Mouse (Mus musculus) heart, adult 2 months (tissue): ENCODE measurements around the gene Spata2l.

ENCODE experiments used
- CTCF ChIP-seq: fragments of 200-600 bp; IDR thresholded peaks from 2 replicates; pipeline ENCODE4 v1.8.1; 2022; ENCODE audit warnings: antibody characterized with exemption, mild to moderate bottlenecking, moderate library complexity
- EP300 ChIP-seq: fragments of 200-500 bp; IDR thresholded peaks from 2 replicates; pipeline ENCODE4 v1.6.1; 2011; ENCODE audit warnings: low read depth, low read length, control low read depth; ENCODE audit not compliant: insufficient read depth
- POLR2A ChIP-seq: fragments of 200-500 bp; IDR thresholded peaks from 2 replicates; pipeline ENCODE4 v1.6.1; 2011; ENCODE audit warnings: mild to moderate bottlenecking, low read depth, low read length, control low read depth; ENCODE audit not compliant: insufficient read depth

DNA sequence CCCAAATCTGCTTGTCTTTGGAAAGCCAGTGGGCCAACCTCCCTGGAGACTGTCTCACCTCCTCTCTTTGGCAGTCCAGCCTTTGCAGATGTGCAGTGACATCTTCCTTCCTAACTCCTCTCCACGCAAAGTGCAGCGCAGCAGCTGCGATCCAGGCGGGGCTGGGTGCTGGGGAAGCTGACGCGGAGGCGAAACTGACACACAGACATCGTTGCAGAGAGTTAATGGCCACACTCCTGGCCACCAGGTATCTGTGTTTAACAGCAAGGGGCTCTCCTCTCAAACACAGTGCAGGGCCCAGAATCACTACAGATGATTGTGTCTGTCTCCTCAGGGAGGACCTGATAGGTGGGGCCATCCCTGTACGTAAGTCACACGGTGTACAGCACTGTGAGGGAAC, 35.1 kb upstream of the Spata2l start:
- TF ChIP-seq CTCF (no peak), POLR2A (no peak), EP300 (no peak)
